Comparison of ENCODE assay signal across 13 mouse cellular contexts in genomic region chr19:4156073-4156579, GRCm38 (mm10). TPM values are rescaled to one million over a fixed set of nuclear protein-coding genes. Genes with fewer than 3 reads are reported as not detected.
DNase-seq lines count a peak whose midpoint lies in the region; ATAC-seq and TF ChIP-seq lines count a peak whose summit lies in the region.
"Had no signal": no experiment of that assay in that cellular context is flagged by ENCODE, and none has a peak within 500 bp of the region (broad histone marks: within the 10 kb centered on the region; RNA-seq: fewer than 3 reads in every experiment).

No protein-coding gene starts in this region.

- no peak for ATAC-seq in cerebellum, adult (ENCODE audit: insufficient number of reproducible peaks, low FRiP score, low TSS enrichment)
- no peak for ATAC-seq in hindbrain, embryonic 12.5 days (ENCODE audit: low FRiP score)
- ATAC-seq in hindbrain, embryonic 16.5 days, result no peak
- ATAC-seq in neural tube, embryonic 13.5 days (ENCODE audit: low read depth), result no peak

- no peak overlapping the region for H3K9ac ChIP-seq in hindbrain, embryonic 12.5 days
- no peak overlapping the region for H3K9ac ChIP-seq in hindbrain, embryonic 16.5 days (ENCODE audit: low read depth, low read length)
- H3K9ac ChIP-seq in neural tube, embryonic 13.5 days, result no peak overlapping the region
- H3K9ac ChIP-seq: stomach, embryonic 15.5 days had no signal

- H3K27me3 ChIP-seq in cerebellum, adult 2 months (ENCODE audit: control insufficient read depth, insufficient read depth, low read length), result no peaks in the 10 kb centered on the region
- no peaks in the 10 kb centered on the region for H3K27me3 ChIP-seq in hindbrain, embryonic 12.5 days
- no peaks in the 10 kb centered on the region for H3K27me3 ChIP-seq in hindbrain, embryonic 16.5 days (replicated peaks; ENCODE audit: control insufficient read depth, insufficient read depth, low read length)
- H3K27me3 ChIP-seq in neural tube, embryonic 13.5 days, result no peaks in the 10 kb centered on the region
- H3K27me3 ChIP-seq: stomach, embryonic 15.5 days had no signal

- peaks cover 22% of the 10 kb centered on the region for H3K4me1 ChIP-seq in cerebellum, adult 2 months (ENCODE audit: control insufficient read depth, insufficient read depth, low read length)
- peaks cover 3% of the 10 kb centered on the region; the same call in 1 of the 2 replicates for H3K4me1 ChIP-seq in hindbrain, embryonic 12.5 days
- no peaks in the 10 kb centered on the region for H3K4me1 ChIP-seq in hindbrain, embryonic 16.5 days (ENCODE audit: control insufficient read depth, insufficient read depth, low read depth, low read length)
- H3K4me1 ChIP-seq in neural tube, embryonic 13.5 days (replicated peaks), result peaks cover 12% of the 10 kb centered on the region; the same call in 1 of the 2 replicates
- H3K4me1 ChIP-seq: stomach, embryonic 15.5 days had no signal

- peaks cover 71% of the 10 kb centered on the region for H3K36me3 ChIP-seq in hindbrain, embryonic 12.5 days
- peaks cover 47% of the 10 kb centered on the region for H3K36me3 ChIP-seq in hindbrain, embryonic 16.5 days (ENCODE audit: control insufficient read depth, insufficient read depth, low read length)
- H3K36me3 ChIP-seq in neural tube, embryonic 13.5 days, result peaks cover 81% of the 10 kb centered on the region

- WGBS in cerebellum, adult 2 months, result 43% methylated on average over 20 of the region's 20 CpGs
- 69% methylated on average over 20 of the region's 20 CpGs for WGBS in hindbrain, embryonic 12.5 days
- WGBS in hindbrain, embryonic 16.5 days, result 60% methylated on average over 20 of the region's 20 CpGs
- WGBS in neural tube, embryonic 13.5 days, result 67% methylated on average over 20 of the region's 20 CpGs

- H3K27ac ChIP-seq in cerebellum, adult 2 months (ENCODE audit: insufficient read depth, low read length), result no peak overlapping the region
- peak overlapping the region; percentile 60 for H3K27ac ChIP-seq in hindbrain, embryonic 12.5 days
- no peak overlapping the region for H3K27ac ChIP-seq in hindbrain, embryonic 16.5 days (ENCODE audit: low read depth, low read length)
- H3K27ac ChIP-seq in neural tube, embryonic 13.5 days (replicated peaks), result 0 out of 2 replicates have a peak overlapping the region, but pooled peaks have one; percentile 38
- H3K27ac ChIP-seq: left cerebral cortex, adult 2 months; stomach, embryonic 15.5 days had no signal

- no peak for TF ChIP-seq POLR2A in cerebellum, adult 2 months (IDR thresholded peaks at IDR 0.05; ENCODE audit: borderline replicate concordance, insufficient read depth, low read length)

- no peak overlapping the region for H3K4me3 ChIP-seq in cerebellum, adult 2 months (replicated peaks; ENCODE audit: insufficient read depth, low read depth, low read length)
- no peak overlapping the region for H3K4me3 ChIP-seq in hindbrain, embryonic 12.5 days
- no peak overlapping the region for H3K4me3 ChIP-seq in hindbrain, embryonic 16.5 days (ENCODE audit: low read length)
- H3K4me3 ChIP-seq in neural tube, embryonic 13.5 days, result no peak overlapping the region
- H3K4me3 ChIP-seq: left cerebral cortex, adult 2 months; stomach, embryonic 15.5 days had no signal

- no peaks in the 10 kb centered on the region for H3K9me3 ChIP-seq in hindbrain, embryonic 12.5 days (replicated peaks)
- no peaks in the 10 kb centered on the region for H3K9me3 ChIP-seq in hindbrain, embryonic 16.5 days (ENCODE audit: control insufficient read depth, low read length)
- H3K9me3 ChIP-seq in neural tube, embryonic 13.5 days, result no peaks in the 10 kb centered on the region
- H3K9me3 ChIP-seq: stomach, embryonic 15.5 days had no signal

- TF ChIP-seq CTCF in cerebellum, adult 2 months (IDR thresholded peaks at IDR 0.05; ENCODE audit: borderline replicate concordance, insufficient read depth, low read depth, low read length), result no peak

- peak; percentile 8 to 39 for DNase-seq in cerebellum, adult 2 months
- peak; percentile 5 for DNase-seq in ovary, postnatal 36 days (ENCODE audit: low spot score)
- no peak for DNase-seq in ovary, adult 18-20 months (ENCODE audit: low spot score)
- DNase-seq in lung, postnatal 10 days, result no peak
- DNase-seq: kidney, adult 11 months; lung, adult 2 months had no signal

- no peak overlapping the region for H3K4me2 ChIP-seq in hindbrain, embryonic 12.5 days (replicated peaks)
- H3K4me2 ChIP-seq in hindbrain, embryonic 16.5 days (ENCODE audit: low read length), result no peak overlapping the region
- no peak overlapping the region for H3K4me2 ChIP-seq in neural tube, embryonic 13.5 days
- H3K4me2 ChIP-seq: stomach, embryonic 15.5 days had no signal

RNA-seq across cellular contexts. Expression of gene Ptprcap, which starts 2.7 kb away (rescaled TPM):
- 0.98 and 1.2 TPM in 2 replicates for polyA plus RNA-seq in cerebellum, adult 2 months (2012; rRNA removed)
- 1.0 and 1.2 TPM in 2 replicates for polyA plus RNA-seq in hindbrain, embryonic 12.5 days (2016; fragmentation: Nextera tagmentation; extraction: Ambion mirVana)
- 0.41 and 0.63 TPM in 2 replicates for polyA plus RNA-seq in hindbrain, embryonic 16.5 days (2015; fragmentation: Nextera tagmentation; extraction: Ambion mirVana)
- 0.54 and 1.2 TPM in 2 replicates for polyA plus RNA-seq in neural tube, embryonic 13.5 days (2015; fragmentation: Nextera tagmentation; extraction: Ambion mirVana)

RNA-seq across cellular contexts. Expression of gene Rps6kb2, which starts 7.0 kb away (rescaled TPM):
- polyA plus RNA-seq in cerebellum, adult 2 months (2012; rRNA removed), result 93.6 and 95.0 TPM in 2 replicates
- polyA plus RNA-seq in hindbrain, embryonic 12.5 days (2016; fragmentation: Nextera tagmentation; extraction: Ambion mirVana), result 64.8 and 68.2 TPM in 2 replicates
- polyA plus RNA-seq in hindbrain, embryonic 16.5 days (2015; fragmentation: Nextera tagmentation; extraction: Ambion mirVana), result 54.1 and 57.0 TPM in 2 replicates
- 62.7 and 63.6 TPM in 2 replicates for polyA plus RNA-seq in neural tube, embryonic 13.5 days (2015; fragmentation: Nextera tagmentation; extraction: Ambion mirVana)

RNA-seq across cellular contexts. Expression of gene Coro1b, which starts 7.7 kb away (rescaled TPM):
- polyA plus RNA-seq in cerebellum, adult 2 months (2012; rRNA removed), result 240 and 294 TPM in 2 replicates
- polyA plus RNA-seq in hindbrain, embryonic 12.5 days (2016; fragmentation: Nextera tagmentation; extraction: Ambion mirVana), result 128 and 131 TPM in 2 replicates
- polyA plus RNA-seq in hindbrain, embryonic 16.5 days (2015; fragmentation: Nextera tagmentation; extraction: Ambion mirVana), result 116 and 122 TPM in 2 replicates
- polyA plus RNA-seq in neural tube, embryonic 13.5 days (2015; fragmentation: Nextera tagmentation; extraction: Ambion mirVana), result 119 and 120 TPM in 2 replicates

RNA-seq across cellular contexts. Expression of gene Cabp4, which starts 12.3 kb away (rescaled TPM):
- polyA plus RNA-seq in cerebellum, adult 2 months (2012; rRNA removed), result 0.06 and 0.16 TPM in 2 replicates
- 0.16 and 0.39 TPM in 2 replicates for polyA plus RNA-seq in hindbrain, embryonic 12.5 days (2016; fragmentation: Nextera tagmentation; extraction: Ambion mirVana)
- polyA plus RNA-seq in hindbrain, embryonic 16.5 days (2015; fragmentation: Nextera tagmentation; extraction: Ambion mirVana), result 0.24 and 0.29 TPM in 2 replicates
- polyA plus RNA-seq in neural tube, embryonic 13.5 days (2015; fragmentation: Nextera tagmentation; extraction: Ambion mirVana), result 0.14 TPM in 2 replicates
- polyA plus RNA-seq: forebrain, embryonic 11.5 days; lung, adult 2 months had no signal

RNA-seq across cellular contexts. Expression of gene Gpr152, which starts 16.5 kb away (rescaled TPM):
- 0.11 and 0.13 TPM in 2 replicates for polyA plus RNA-seq in cerebellum, adult 2 months (2012; rRNA removed)
- 0.05 TPM in 1 of 2 replicates, not detected in the other for polyA plus RNA-seq in hindbrain, embryonic 12.5 days (2016; fragmentation: Nextera tagmentation; extraction: Ambion mirVana)
- polyA plus RNA-seq in hindbrain, embryonic 16.5 days (2015; fragmentation: Nextera tagmentation; extraction: Ambion mirVana), result not detected in 2 replicates
- not detected in 2 replicates for polyA plus RNA-seq in neural tube, embryonic 13.5 days (2015; fragmentation: Nextera tagmentation; extraction: Ambion mirVana)
- polyA plus RNA-seq: forebrain, embryonic 11.5 days; stomach, embryonic 15.5 days had no signal

Comparison
In these comparisons a context has a peak if more than half of its experiments do, and no peak if none do; other contexts are left out.
1. DNase-seq: peak in cerebellum, adult 2 months (2 of 2) and ovary, postnatal 36 days (single experiment); none in ovary, adult 18-20 months (single experiment) and lung, postnatal 10 days (single experiment).
2. H3K27ac ChIP-seq: peak in hindbrain, embryonic 12.5 days (single experiment) and neural tube, embryonic 13.5 days (single experiment); none in cerebellum, adult 2 months (single experiment) and hindbrain, embryonic 16.5 days (single experiment).